Mouse (Mus musculus) olfactory bulb, adult 2 months (tissue): ENCODE results near the gene Zfp668.

Experiments used
- CTCF ChIP-seq: fragments of 200-500 bp; IDR thresholded peaks from 2 replicates; pipeline ENCODE4 v1.5.1; 2012; ENCODE audit warnings: low read depth, mild to moderate bottlenecking, low read length, moderate library complexity; ENCODE audit not compliant: insufficient read depth
- POLR2A ChIP-seq: fragments of 200-500 bp; IDR thresholded peaks from 2 replicates; pipeline ENCODE4 v1.6.1; 2012; ENCODE audit warnings: mild to moderate bottlenecking, low read depth, low read length, moderate library complexity; ENCODE audit not compliant: insufficient read depth

GRCm38 (mm10) chr7:127896384-127896783 is 19.8 kb upstream of the Zfp668 start:
- no peak for TF ChIP-seq CTCF
- no peak for TF ChIP-seq POLR2A
